Comparison of ENCODE assay signal across 9 mouse cellular contexts in the genomic region with DNA sequence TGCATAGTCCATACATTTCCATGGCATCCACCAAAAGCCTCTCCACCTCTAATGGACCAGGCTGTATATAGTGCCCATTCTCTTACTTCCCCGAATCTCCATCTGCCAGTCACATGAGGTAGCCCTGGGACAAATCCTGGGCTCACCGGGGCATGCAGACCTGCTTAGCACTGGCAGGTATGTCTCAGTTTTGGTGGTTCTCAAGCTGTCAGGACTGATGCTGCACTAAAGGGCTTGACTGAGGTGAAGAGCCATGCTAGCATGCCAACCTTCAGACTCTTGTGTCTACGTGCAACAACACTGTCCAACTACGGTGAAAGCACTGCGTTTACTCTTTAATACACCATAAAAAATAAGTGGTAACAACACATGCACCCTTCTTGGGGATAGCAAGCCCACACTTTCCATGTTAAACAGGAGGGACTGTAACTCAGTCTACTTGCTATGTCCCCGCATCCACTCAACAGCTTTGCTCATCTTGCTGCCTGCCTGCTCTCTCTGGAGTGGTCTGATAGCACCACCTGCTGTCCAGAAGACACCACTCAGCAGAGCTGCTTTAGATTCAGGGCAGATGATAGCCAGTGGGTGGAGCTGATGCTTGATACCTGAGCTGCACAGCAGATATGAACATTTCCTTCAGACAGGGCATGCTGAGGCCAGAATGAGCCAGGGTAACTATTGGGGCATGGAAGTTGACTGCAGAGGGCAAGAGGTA.
A peak's percentile ranks its signal among the peaks of the same experiment; 100 is the strongest.
DNase-seq lines count a peak whose midpoint lies in the region; ATAC-seq and TF ChIP-seq lines count a peak whose summit lies in the region.
"Had no signal": no experiment of that assay in that cellular context is flagged by ENCODE, and none has a peak within 500 bp of the region (broad histone marks: within the 10 kb centered on the region; RNA-seq: fewer than 3 reads in every experiment).

No protein-coding gene starts in this region.

- TF ChIP-seq CTCF in Patski (IDR thresholded peaks at IDR 0.05): peak; percentile 98

- WGBS in hindbrain, embryonic 15.5 days: 87% methylated on average over 6 of the region's 6 CpGs

- no peak overlapping the region for H3K9ac ChIP-seq in hindbrain, embryonic 15.5 days

- ATAC-seq in Patski: peak; percentile 51
- peak; percentile 90 for ATAC-seq in hindbrain, embryonic 15.5 days (ENCODE audit: low FRiP score, low read depth)

- in situ Hi-C loops in Patski (cut with MboI; ENCODE audit: low pct_unique_long_range_greater_than_20kb): loop anchor here (10.0 kb wide), 1 partner anchor 218 kb away; no protein-coding TSS in a partner anchor

- peak; percentile 49 for DNase-seq in Patski (ENCODE audit: low read depth, low spot score)
- peak; percentile 89 for DNase-seq in cerebellum, adult 9-11 months
- peak; percentile 74 to 94 for DNase-seq in frontal cortex, adult 2 months (ENCODE audit: extremely low spot score in 1 of 2, low spot score in 1 of 2)
- peak; percentile 68 to 80 for DNase-seq in layer of hippocampus, postnatal 25 days (ENCODE audit: extremely low spot score in 1 of 2, low spot score in 1 of 2)
- peak; percentile 84 for DNase-seq in lung, postnatal 36 days
- peak; percentile 90 to 91 for DNase-seq in right cerebral cortex, adult 2 months (ENCODE audit: low spot score in 2 of 2)
- DNase-seq in urinary bladder, postnatal 10 days (ENCODE audit: low spot score): peak; percentile 34

- H3K9me3 ChIP-seq in hindbrain, embryonic 15.5 days: no peaks in the 10 kb centered on the region
- H3K9me3 ChIP-seq: megakaryocyte, embryonic 14.5 days had no signal

- no peaks in the 10 kb centered on the region for H3K4me1 ChIP-seq in hindbrain, embryonic 15.5 days (replicated peaks)

- CTCF ChIA-PET in Patski (lab: Charles Lee): interaction anchor here (0.6 to 8.4 kb wide), 15 partner anchors 9 to 159 kb away, joined by 3 to 54 read pairs (median 4); no protein-coding TSS in a partner anchor

- H3K36me3 ChIP-seq in hindbrain, embryonic 15.5 days: no peaks in the 10 kb centered on the region

- H3K27ac ChIP-seq in hindbrain, embryonic 15.5 days (replicated peaks): no peak overlapping the region

- H3K4me2 ChIP-seq in hindbrain, embryonic 15.5 days: no peak overlapping the region

- no peak overlapping the region for H3K4me3 ChIP-seq in hindbrain, embryonic 15.5 days
- H3K4me3 ChIP-seq: megakaryocyte, embryonic 14.5 days had no signal

- no peaks in the 10 kb centered on the region for H3K27me3 ChIP-seq in Patski
- H3K27me3 ChIP-seq in hindbrain, embryonic 15.5 days: no peaks in the 10 kb centered on the region

- POLR2A ChIA-PET in Patski (lab: Charles Lee): interaction anchor here (0.6 to 1.3 kb wide), 2 partner anchors 71 to 74 kb away, joined by 3 to 4 read pairs; no protein-coding TSS in a partner anchor

Comparison
In these comparisons a context has a peak if more than half of its experiments do, and no peak if none do; other contexts are left out.
1. DNase-seq: peak in every context shown above with its lines; median percentile 90 in right cerebral cortex, adult 2 months; 89 in cerebellum, adult 9-11 months; 84 in frontal cortex, adult 2 months; 84 in lung, postnatal 36 days; 74 in layer of hippocampus, postnatal 25 days; 49 in Patski; 34 in urinary bladder, postnatal 10 days.